Mouse (Mus musculus): Measurements from ENCODE around the gene Wdr91. TPM values are rescaled to one million over a fixed set of nuclear protein-coding genes. Genes with fewer than 3 reads are reported as not detected.
A peak's percentile ranks its signal among the peaks of the same experiment; 100 is the strongest.

The Wdr91 gene
- total RNA-seq, 2 experiments from 2014 or later = 13.9 to 14.9 TPM

GRCm38 (mm10) chr6:34862791-34863403 lies 47.8 kb downstream of the Wdr91 start, which contains the start of gene Tmem140:
Gene Tmem140 (plus strand): TSS chr6:34863146.
- peak in 1 of 2 experiments; percentile 58 for DNase-seq

GRCm38 (mm10) chr6:34862381-34862780 lies 48.3 kb downstream of the Wdr91 start:
- DNase-seq = peak in 1 of 2 experiments; percentile 43

GRCm38 (mm10) chr6:34861546-34862053 lies 49.1 kb downstream of the Wdr91 start:
- DNase-seq = no peak

DNA sequence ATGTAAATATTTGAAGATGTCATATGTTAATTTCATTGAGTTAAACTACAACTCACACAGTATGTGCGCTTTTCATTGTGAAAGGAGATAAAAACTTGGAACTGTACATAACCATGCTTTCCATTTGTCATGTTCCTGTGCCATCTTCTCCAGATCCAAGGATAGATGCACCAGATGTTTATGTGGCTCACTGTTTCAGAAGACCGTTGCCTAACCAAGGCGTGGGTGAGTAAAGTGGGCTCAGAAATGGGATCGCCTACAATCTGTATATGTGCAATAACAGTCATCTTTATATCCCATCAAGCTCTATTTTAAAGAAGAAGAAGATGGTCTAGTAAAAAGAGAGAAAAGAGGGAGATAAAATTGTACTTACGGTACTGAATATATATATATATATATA lies 78.3 kb downstream of the Wdr91 start:
- DNase-seq = no peak

Other genes with a start within 250 kb of the Wdr91 start
- gene Agbl3, start 130.4 kb downstream of the Wdr91 start, total RNA-seq (2021) = 10 to 100 TPM; 11.9 to 16.1 TPM
- 10 to 100 TPM; 30.6 to 32.5 TPM for gene Tmem140, start 47.7 kb downstream of the Wdr91 start, total RNA-seq (2021)
- 1 to 10 TPM; 5.3 to 9.6 TPM for gene Cyren, start 32.8 kb downstream of the Wdr91 start, total RNA-seq (2021)
- not detected for gene Stra8, start 9.3 kb upstream of the Wdr91 start, total RNA-seq (2021)
- under 1 TPM; 0.20 to 0.36 TPM for gene Slc23a4, start 77.5 kb upstream of the Wdr91 start, total RNA-seq (2021)
- 10 to 100 TPM; 23.3 to 33.5 TPM for gene Cnot4, start 222.8 kb upstream of the Wdr91 start, total RNA-seq (2021)

Data from adrenal gland, postnatal 36 days (tissue).